Mouse (Mus musculus) brain, embryonic 14.5 days (tissue): ENCODE measurements around the gene Idi2.
"Not testable (repeated sequence)": the region's sequence is repeated elsewhere in the genome, so short reads cannot be mapped to it uniquely, and the experiment has no call there.

Experiments
- CTCF ChIP-seq: fragments of 200-500 bp; IDR thresholded peaks from 2 replicates; pipeline ENCODE4 v1.5.1; 2012; ENCODE audit warnings: inconsistent platforms, mild to moderate bottlenecking, moderate library complexity, borderline replicate concordance; ENCODE audit not compliant: insufficient read depth, insufficient read length; ENCODE audit errors: extremely low read depth
- POLR2A ChIP-seq: fragments of 200-500 bp; IDR thresholded peaks from 2 replicates; pipeline ENCODE4 v1.6.1; 2012; ENCODE audit warnings: mild to moderate bottlenecking, inconsistent platforms, borderline replicate concordance; ENCODE audit not compliant: poor library complexity, insufficient read depth, insufficient read length, severe bottlenecking; ENCODE audit errors: extremely low read depth

DNA sequence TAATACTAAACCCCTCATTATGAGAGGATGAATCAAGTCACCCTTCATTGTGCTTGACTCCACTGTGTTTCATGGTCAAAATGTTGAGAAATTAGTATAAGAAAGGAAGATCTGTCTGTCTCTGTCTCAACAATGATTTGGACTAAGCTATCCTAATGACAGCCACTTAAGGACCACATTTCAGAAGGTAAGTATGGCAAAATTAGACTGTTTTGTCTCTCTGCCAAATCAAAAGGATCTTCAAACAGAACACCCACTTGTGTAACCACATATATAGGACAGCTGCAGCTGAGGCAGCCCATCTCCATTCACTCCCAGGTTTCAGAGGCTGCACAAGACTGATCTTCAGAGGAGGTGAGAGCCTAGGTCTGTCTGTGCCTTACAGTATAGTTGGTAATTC, at the start of gene Idi2:
- not testable (repeated sequence) for TF ChIP-seq POLR2A, CTCF
